Mouse (Mus musculus) limb, embryonic 10.5 days (tissue): Measurements from ENCODE around the gene Syt5. TPM values are rescaled to one million over a fixed set of nuclear protein-coding genes. Genes with fewer than 3 reads are reported as not detected.

Experiments
- DNase-seq: peaks from one replicate; pipeline ENCODE4 v3.0.0-alpha.2; 2017; ENCODE audit warnings: low spot score
- H3K27ac ChIP-seq: fragments of 300-500 bp; sonication (generic); 2 replicates; pipeline ENCODE4 v1.5.1; 2016; ENCODE audit warnings: mild to moderate bottlenecking
- H3K27me3 ChIP-seq: fragments of 300-500 bp; sonication (generic); 2 replicates; pipeline ENCODE4 v1.6.1; 2016; ENCODE audit warnings: low read depth, mild to moderate bottlenecking; ENCODE audit not compliant: poor library complexity, severe bottlenecking
- H3K36me3 ChIP-seq: fragments of 300-500 bp; sonication (generic); 2 replicates; pipeline ENCODE4 v1.6.1; 2016; ENCODE audit warnings: mild to moderate bottlenecking, moderate library complexity
- H3K4me1 ChIP-seq: fragments of 300-500 bp; sonication (generic); 2 replicates; pipeline ENCODE4 v1.6.1; 2016
- H3K4me3 ChIP-seq: fragments of 300-500 bp; sonication (generic); 2 replicates; pipeline ENCODE4 v1.5.1; 2016; ENCODE audit warnings: mild to moderate bottlenecking, moderate library complexity
- H3K9me3 ChIP-seq: fragments of 300-500 bp; sonication (generic); replicated peaks from 2 replicates; pipeline ENCODE4 v1.6.1; 2016; ENCODE audit warnings: mild to moderate bottlenecking
- WGBS: fragments of 180-500 bp; shearing (Covaris S2); methylation state at CpG from one replicate; pipeline ENCODE4 v1.1.7; 2016; 5-methylcytosine and 5-hydroxymethylcytosine counted together
- polyA plus RNA-seq: library from polyadenylated mRNA; unstranded; fragments of >200 nt; fragmentation: Nextera tagmentation; extraction: Ambion mirVana; gene quantifications from 2 replicates; pipeline ENCODE4 v1.2.1, GENCODE M21; 2016

Syt5 gene
- polyA plus RNA-seq, 1 experiment from 2014 or later, result 2.8 TPM

DNA sequence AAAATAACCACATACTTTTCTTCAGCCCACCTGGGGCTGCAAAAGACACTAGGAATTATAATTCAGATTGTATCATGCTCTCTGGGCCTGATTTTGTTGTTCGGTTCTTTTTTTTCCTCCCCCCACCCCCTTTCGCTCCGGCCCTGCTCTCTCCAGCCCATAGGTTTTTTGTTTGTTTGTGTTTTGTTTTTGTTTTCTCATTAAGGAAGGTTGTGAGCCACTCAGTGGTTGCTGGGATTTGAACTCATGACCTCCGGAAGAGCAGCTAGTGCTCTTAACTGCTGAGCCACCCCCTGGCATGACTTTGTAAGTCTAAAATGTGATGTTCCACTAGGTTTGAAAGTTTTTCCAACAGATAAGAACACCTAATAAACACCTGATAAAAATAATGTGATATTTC is 44.2 kb downstream of the Syt5 start:
- no peak overlapping the region for H3K4me3 ChIP-seq
- H3K4me1 ChIP-seq, result peaks cover 24% of the 10 kb centered on the region
- 80% methylated on average over 4 of the region's 4 CpGs for WGBS
- H3K27ac ChIP-seq, result no peak overlapping the region
- H3K9me3 ChIP-seq, result no peaks in the 10 kb centered on the region
- DNase-seq, result no peak
- H3K36me3 ChIP-seq, result peaks cover 5% of the 10 kb centered on the region
- H3K27me3 ChIP-seq, result no peaks in the 10 kb centered on the region

- Histone ChIP-seq H3K4me3 (peak overlapping the region; percentile 95), H3K36me3 (peaks cover 5% of the 10 kb centered on the region), H3K9me3 (no peaks in the 10 kb centered on the region), H3K4me1 (peaks cover 26% of the 10 kb centered on the region), H3K27me3 (no peaks in the 10 kb centered on the region), H3K27ac (peak overlapping the region; percentile 93)
- WGBS, result 16% methylated on average over 14 of the region's 14 CpGs
- no peak for DNase-seq
Observed at GRCm38 (mm10) chr7:4502421-4503090, 44.8 kb downstream of the Syt5 start.

DNA sequence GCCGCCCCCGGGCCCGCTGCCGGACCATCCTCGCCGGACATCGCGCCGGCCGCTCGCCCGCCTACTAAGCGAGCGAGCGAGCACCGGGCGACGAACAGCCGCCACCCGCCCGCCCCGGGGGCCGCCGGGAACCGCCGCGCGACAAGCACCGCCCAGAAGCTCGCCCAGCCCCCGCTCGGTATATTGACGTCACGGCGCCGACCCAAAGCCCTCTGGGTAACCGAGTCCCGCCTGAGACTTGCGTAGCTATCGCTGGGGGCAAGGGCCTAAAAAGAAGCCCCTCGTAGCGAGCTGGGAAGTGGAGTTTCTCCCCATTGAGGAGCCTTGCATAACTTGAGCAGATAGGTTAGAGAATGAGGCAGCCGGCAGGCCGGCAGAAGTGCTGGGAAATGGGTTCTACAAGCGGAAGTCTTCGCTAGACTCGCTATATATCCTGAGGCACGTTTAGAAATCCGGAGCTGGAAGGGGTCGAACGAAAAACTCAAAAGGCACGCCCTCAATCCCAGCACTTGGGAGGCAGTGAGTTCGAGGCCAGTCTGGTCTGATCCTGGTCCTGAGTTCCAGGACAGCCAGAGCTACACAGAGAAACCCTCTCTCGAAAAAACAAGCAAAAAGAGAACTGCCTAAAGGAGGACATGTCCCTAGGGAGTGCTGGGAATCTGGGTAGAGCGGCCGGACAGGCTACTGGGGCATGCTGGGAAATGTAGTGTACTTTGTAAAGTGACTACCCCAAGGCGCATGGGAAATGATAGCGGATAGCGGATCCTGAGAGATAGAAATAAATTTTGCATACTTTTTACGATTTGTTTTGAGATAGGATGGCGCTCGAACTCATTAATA is 45.6 kb downstream of the Syt5 start, which contains the start of gene Ppp1r12c:
Gene Ppp1r12c, minus strand, starts transcription at position 123 of the 840 bp plus-strand sequence.
- Histone ChIP-seq H3K4me1 (peaks cover 26% of the 10 kb centered on the region), H3K27ac (peak within 1 kb of the TSS; percentile 93), H3K36me3 (peaks cover 13% of the 10 kb centered on the region), H3K4me3 (peak within 1 kb of the TSS; percentile 95), H3K9me3 (no peaks in the 10 kb centered on the region), H3K27me3 (no peaks in the 10 kb centered on the region)
- peak; percentile 92 for DNase-seq
- WGBS, result under 1% methylated on average over 61 of the region's 62 CpGs

DNA sequence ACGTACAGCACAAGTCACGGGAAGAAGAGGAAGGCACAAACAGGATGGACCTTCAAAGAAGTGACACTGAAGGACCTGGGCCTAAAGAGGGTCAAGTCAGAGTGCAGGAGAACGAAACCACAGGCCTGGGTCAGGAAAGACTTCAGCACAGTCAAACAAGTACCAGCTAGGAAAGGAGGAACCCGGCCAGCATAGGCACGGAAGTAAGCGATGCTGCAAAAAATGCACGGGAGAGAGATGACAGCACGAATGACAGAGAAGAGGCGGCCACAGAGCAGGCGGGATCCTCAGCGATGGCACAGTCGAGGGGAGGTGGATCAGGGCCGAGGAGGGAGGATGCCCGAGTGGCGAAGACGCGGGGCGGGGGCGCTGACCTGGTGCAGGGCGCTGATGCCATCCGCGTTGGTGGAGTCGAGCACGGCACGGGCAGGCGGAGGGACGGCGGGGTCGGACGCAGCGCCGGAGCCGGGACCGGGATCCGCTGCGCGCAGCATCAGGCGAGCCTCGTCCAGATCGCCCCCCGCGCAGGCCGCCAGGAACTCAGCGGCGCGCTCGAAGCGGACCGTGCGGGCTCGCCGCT is 46.4 kb downstream of the Syt5 start:
- peaks cover 21% of the 10 kb centered on the region for H3K36me3 ChIP-seq
- no peaks in the 10 kb centered on the region for H3K27me3 ChIP-seq
- H3K4me1 ChIP-seq, result peaks cover 26% of the 10 kb centered on the region
- H3K27ac ChIP-seq, result peak overlapping the region; percentile 93
- DNase-seq, result peak; percentile 68
- H3K4me3 ChIP-seq, result peak overlapping the region; percentile 95
- no peaks in the 10 kb centered on the region for H3K9me3 ChIP-seq
- WGBS, result under 1% methylated on average over 52 of the region's 52 CpGs

GRCm38 (mm10) chr7:4499034-4499433 is 48.3 kb downstream of the Syt5 start:
- 94% methylated on average over 4 of the region's 4 CpGs for WGBS
- H3K36me3 ChIP-seq, result peaks cover 40% of the 10 kb centered on the region
- H3K4me1 ChIP-seq, result peaks cover 26% of the 10 kb centered on the region
- no peaks in the 10 kb centered on the region for H3K27me3 ChIP-seq
- H3K27ac ChIP-seq, result no peak overlapping the region
- DNase-seq, result no peak
- H3K9me3 ChIP-seq, result no peaks in the 10 kb centered on the region
- 0 out of 2 replicates have a peak overlapping the region, but pooled peaks have one; percentile 95 for H3K4me3 ChIP-seq

- no peak overlapping the region for H3K27ac ChIP-seq
- no peak for DNase-seq
- WGBS, result 45% methylated on average over 9 of the region's 9 CpGs
- H3K9me3 ChIP-seq, result no peaks in the 10 kb centered on the region
- no peaks in the 10 kb centered on the region for H3K27me3 ChIP-seq
- no peak overlapping the region for H3K4me3 ChIP-seq
- H3K4me1 ChIP-seq, result peaks cover 26% of the 10 kb centered on the region
- peaks cover 48% of the 10 kb centered on the region for H3K36me3 ChIP-seq
Observed at GRCm38 (mm10) chr7:4498251-4498650, 49.1 kb downstream of the Syt5 start.

DNA sequence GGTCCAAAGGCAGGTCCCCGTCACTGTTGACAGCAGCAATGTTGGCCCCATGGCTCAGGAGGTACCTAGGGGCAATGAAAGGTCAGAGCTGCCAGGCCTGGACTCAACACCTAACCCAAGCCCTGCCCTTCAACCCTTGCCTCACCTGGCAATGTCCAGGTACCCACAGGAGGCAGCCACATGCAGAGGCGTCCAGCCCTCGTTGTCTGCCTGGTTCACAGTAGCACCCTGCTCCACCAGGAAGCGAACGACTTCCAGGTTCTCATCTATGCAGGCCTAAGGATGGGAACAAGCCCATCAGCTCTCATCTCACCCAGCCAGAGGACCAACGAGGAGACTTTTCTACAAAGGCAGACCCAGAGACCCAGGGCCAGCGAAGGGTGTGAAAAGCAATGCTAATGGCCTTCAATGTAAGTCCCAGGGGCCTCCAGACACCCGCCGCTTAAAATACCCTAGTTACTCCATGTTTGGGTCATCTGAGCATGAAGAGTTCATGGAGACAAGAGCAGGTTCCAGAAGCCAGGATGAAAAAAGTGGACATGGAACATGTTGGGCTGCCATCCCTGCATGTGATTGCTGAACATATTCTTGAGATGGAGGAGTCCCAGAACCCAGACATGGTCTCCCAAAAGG is 50.0 kb downstream of the Syt5 start:
- no peaks in the 10 kb centered on the region for H3K27me3 ChIP-seq
- no peaks in the 10 kb centered on the region for H3K9me3 ChIP-seq
- no peak overlapping the region for H3K27ac ChIP-seq
- DNase-seq, result no peak
- peaks cover 26% of the 10 kb centered on the region for H3K4me1 ChIP-seq
- WGBS, result 96% methylated on average over 9 of the region's 9 CpGs
- H3K4me3 ChIP-seq, result no peak overlapping the region
- H3K36me3 ChIP-seq, result peaks cover 57% of the 10 kb centered on the region

DNA sequence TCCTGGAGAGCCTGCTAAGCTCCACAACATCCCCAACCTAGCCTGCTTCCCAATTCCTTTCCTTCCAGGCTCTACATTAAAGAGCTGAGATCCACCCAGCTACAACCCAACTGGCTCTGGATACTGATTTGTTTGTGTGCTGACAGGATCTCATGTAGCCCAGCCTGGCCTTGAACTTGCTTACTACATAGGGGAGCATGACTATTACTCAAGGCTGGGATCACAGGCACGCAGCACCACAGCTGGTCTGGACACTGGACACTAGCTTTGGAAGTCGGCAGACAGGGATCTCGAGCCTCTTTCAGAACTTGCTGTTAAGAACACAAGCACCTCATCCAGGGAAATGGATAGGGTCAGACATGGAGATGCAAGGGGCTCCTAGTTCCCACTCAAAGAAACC is 50.9 kb downstream of the Syt5 start:
- Histone ChIP-seq H3K27me3 (no peaks in the 10 kb centered on the region), H3K36me3 (peaks cover 66% of the 10 kb centered on the region), H3K27ac (no peak overlapping the region), H3K4me1 (peaks cover 26% of the 10 kb centered on the region), H3K9me3 (no peaks in the 10 kb centered on the region), H3K4me3 (no peak overlapping the region)
- no peak for DNase-seq
- WGBS, result 93% methylated on average over 3 of the region's 3 CpGs

- 89% methylated on average over 1 of the region's 1 CpGs for WGBS
Observed at GRCm38 (mm10) chr7:4493991-4494390, 53.4 kb downstream of the Syt5 start.

DNA sequence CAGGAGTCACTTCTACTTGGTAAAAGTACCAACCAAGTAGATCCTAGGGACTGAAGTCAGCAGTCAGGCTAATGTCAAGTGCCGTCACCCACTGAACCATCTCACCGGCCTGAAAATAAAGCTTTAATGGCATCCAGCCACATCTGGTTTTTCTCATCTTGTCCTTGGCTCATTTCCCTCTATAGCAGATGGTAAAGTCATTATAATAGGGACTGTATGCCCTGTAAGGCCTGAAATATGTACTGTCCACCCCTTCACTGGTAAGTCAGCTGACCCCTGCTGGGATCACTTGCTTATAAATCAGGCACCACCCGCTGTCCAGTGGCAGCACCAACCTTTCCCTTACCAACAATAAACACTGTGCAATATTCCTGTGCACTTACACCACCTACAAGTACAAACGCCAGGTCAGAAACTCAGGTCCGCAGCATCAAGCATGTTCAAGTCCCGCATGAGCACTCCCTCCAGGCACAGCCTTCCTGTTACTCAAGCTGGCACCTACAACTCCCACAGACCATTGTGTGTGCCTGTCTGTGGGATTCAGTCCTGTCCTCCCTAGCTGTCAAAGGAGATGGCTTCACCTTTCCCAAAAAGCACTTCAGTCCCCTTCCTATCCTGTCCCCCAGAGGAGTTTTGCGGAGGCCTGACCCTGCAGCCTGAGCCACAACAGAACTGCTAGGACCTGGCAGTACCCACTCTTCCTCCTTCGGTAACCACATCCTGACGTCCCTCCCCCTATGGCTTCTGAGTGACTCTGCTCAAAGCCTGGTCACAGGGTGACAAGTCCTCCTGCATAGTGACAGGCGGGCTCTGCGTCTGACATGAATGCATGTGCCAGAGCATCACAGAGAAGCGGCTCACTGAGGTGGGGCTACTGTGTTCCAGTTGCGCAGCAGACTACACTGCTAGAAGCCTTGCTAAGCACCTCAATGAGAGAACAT is 54.8 kb downstream of the Syt5 start:
- Histone ChIP-seq H3K27me3 (no peaks in the 10 kb centered on the region), H3K4me3 (no peak overlapping the region), H3K36me3 (peaks cover 100% of the 10 kb centered on the region), H3K9me3 (no peaks in the 10 kb centered on the region), H3K27ac (no peak overlapping the region), H3K4me1 (no peaks in the 10 kb centered on the region)
- no peak for DNase-seq
- WGBS, result 84% methylated on average over 13 of the region's 13 CpGs

More at GRCm38 (mm10) chr7:4493991-4494390, 53.4 kb downstream of the Syt5 start:
- DNase-seq, result no peak
- Histone ChIP-seq H3K9me3 (no peaks in the 10 kb centered on the region), H3K4me1 (peaks cover 11% of the 10 kb centered on the region), H3K4me3 (no peak overlapping the region), H3K27ac (no peak overlapping the region), H3K36me3 (peaks cover 88% of the 10 kb centered on the region), H3K27me3 (no peaks in the 10 kb centered on the region)

GRCm38 (mm10) chr7:4491308-4491707 is 56.0 kb downstream of the Syt5 start:
- no peak overlapping the region for H3K4me3 ChIP-seq
- WGBS, result 89% methylated on average over 6 of the region's 6 CpGs
- H3K4me1 ChIP-seq, result no peaks in the 10 kb centered on the region
- no peak for DNase-seq
- no peaks in the 10 kb centered on the region for H3K27me3 ChIP-seq
- no peak overlapping the region for H3K27ac ChIP-seq
- no peaks in the 10 kb centered on the region for H3K9me3 ChIP-seq
- peaks cover 100% of the 10 kb centered on the region for H3K36me3 ChIP-seq
